Mouse (Mus musculus) lung, adult 2 months (tissue): Measurements from ENCODE around the gene Rex1bd.

Experiments
- CTCF ChIP-seq: fragments of 200-500 bp; IDR thresholded peaks from 2 replicates; pipeline ENCODE4 v1.5.1; 2011; ENCODE audit warnings: mild to moderate bottlenecking, low read length, control low read depth; ENCODE audit not compliant: insufficient read depth
- POLR2A ChIP-seq: fragments of 200-500 bp; IDR thresholded peaks from 2 replicates; pipeline ENCODE4 v1.6.1; 2011; ENCODE audit warnings: low read depth, mild to moderate bottlenecking, control low read depth, low read length, borderline replicate concordance; ENCODE audit errors: extremely low read depth

- no peak for TF ChIP-seq POLR2A
- TF ChIP-seq CTCF, result no peak
These were observed 10.8 kb downstream of the Rex1bd start for GRCm38 (mm10) chr8:70495771-70496062.
